Mouse (Mus musculus) MEL (cell line): ENCODE data around the gene Serpini2.
"Not testable (repeated sequence)": the region's sequence is repeated elsewhere in the genome, so short reads cannot be mapped to it uniquely, and the experiment has no call there.

ENCODE experiments used
- CHD2 ChIP-seq: IDR thresholded peaks from 2 replicates; pipeline ENCODE4 v1.6.1; 2011; ENCODE audit warnings: low read length, improper control_type of control experiment
- CTCF ChIP-seq, 3 experiments: IDR thresholded peaks in 2 of 3; conservative IDR thresholded peaks in 1 of 3; 2 replicates each; pipeline ENCODE4 v1.5.1; 2011 to 2012; ENCODE audit warnings: low read length in 3 of 3, low read depth in 2 of 3, mild to moderate bottlenecking in 2 of 3, improper control_type of control experiment in 1 of 3, inconsistent platforms in 1 of 3, mixed read lengths in 1 of 3, moderate library complexity in 1 of 3; ENCODE audit not compliant: control insufficient read depth in 1 of 3, insufficient read depth in 1 of 3, poor library complexity in 1 of 3, severe bottlenecking in 1 of 3
- GATA1 ChIP-seq: IDR thresholded peaks from 2 replicates; pipeline ENCODE4 v1.6.1; 2011; ENCODE audit warnings: low read depth, low read length, improper control_type of control experiment
- MAX ChIP-seq: IDR thresholded peaks from 2 replicates; pipeline ENCODE4 v1.6.1; 2011; ENCODE audit warnings: low read length, improper control_type of control experiment
- SIN3A ChIP-seq: IDR thresholded peaks from 2 replicates; pipeline ENCODE4 v1.6.1; 2012; ENCODE audit warnings: low read length, improper control_type of control experiment, inconsistent platforms
- TAL1 ChIP-seq: IDR thresholded peaks from 2 replicates; pipeline ENCODE4 v1.6.1; 2012; ENCODE audit warnings: mild to moderate bottlenecking, inconsistent platforms, low read length, moderate library complexity, mixed read lengths
- ZMIZ1 ChIP-seq: IDR thresholded peaks from 2 replicates; pipeline ENCODE4 v1.6.1; 2012; ENCODE audit warnings: low read depth, mild to moderate bottlenecking, inconsistent platforms, low read length, improper control_type of control experiment, moderate library complexity

DNA sequence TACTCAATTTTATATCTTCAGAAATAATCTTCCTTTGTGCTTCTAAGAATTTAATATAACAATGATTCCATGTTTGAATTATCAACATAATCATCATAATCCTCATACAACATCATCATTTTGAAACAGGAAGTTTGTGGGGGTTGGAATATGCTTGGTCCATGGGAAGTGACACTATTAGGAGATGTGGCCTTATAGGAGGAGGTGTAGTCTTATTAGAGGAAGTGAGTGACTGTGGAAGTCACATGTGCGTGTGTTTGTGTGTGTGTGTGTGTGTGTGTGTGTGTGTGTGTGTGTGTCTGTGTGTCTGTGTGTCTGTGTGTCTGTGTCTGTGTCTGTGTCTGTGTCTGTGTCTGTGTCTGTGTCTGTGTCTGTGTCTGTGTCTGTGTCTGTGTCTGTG is 29.6 kb upstream of the Serpini2 start:
- TF ChIP-seq CTCF (IDR thresholded peaks at IDR 0.05 in 2 of 3, conservative IDR thresholded peaks at IDR 0.05 in 1 of 3; ENCODE audit: control insufficient read depth in 1 of 3, insufficient read depth in 1 of 3, low read depth in 2 of 3, low read length in 3 of 3, poor library complexity in 1 of 3, severe bottlenecking in 1 of 3); TAL1; GATA1; MAX; SIN3A; CHD2; ZMIZ1: not testable (repeated sequence)
